Comparison of ENCODE assay signal across 25 mouse cellular contexts in the genomic region with DNA sequence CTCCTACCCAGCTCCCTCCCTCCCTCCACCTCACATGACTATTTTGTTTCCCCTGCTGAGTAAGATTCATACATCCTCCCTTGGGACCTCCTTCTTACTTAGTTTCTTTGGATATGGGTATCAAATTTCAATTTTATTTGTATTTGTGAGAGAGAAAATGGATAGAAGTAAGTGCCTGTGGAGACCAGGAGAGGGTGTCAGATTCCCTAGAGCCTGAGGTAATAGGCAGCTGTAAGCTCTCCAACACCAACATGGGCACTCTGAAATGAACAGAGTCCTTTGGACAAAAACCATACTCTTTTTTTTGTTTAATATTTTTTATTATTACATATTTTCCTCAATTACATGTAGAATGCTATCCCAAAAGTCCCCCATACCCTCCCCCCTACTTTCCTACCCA. TPM values are rescaled to one million over a fixed set of nuclear protein-coding genes. Genes with fewer than 3 reads are reported as not detected.
DNase-seq lines count a peak whose midpoint lies in the region; ATAC-seq and TF ChIP-seq lines count a peak whose summit lies in the region.
"Had no signal": no experiment of that assay in that cellular context is flagged by ENCODE, and none has a peak within 500 bp of the region (broad histone marks: within the 10 kb centered on the region; RNA-seq: fewer than 3 reads in every experiment).

No protein-coding gene starts in this region.

- no peaks in the 10 kb centered on the region for H3K4me1 ChIP-seq in embryonic facial prominence, embryonic 11.5 days (ENCODE audit: control insufficient read depth, insufficient read depth, low read length)
- H3K4me1 ChIP-seq in embryonic facial prominence, embryonic 10.5 days = no peaks in the 10 kb centered on the region
- H3K4me1 ChIP-seq in heart, adult 2 months (ENCODE audit: control insufficient read depth, insufficient read depth, low read length) = no peaks in the 10 kb centered on the region
- no peaks in the 10 kb centered on the region for H3K4me1 ChIP-seq in embryonic facial prominence, embryonic 14.5 days (ENCODE audit: control insufficient read depth, insufficient read depth, low read length)

- H3K27me3 ChIP-seq in embryonic facial prominence, embryonic 11.5 days (ENCODE audit: control insufficient read depth, insufficient read depth, low read length) = no peaks in the 10 kb centered on the region
- no peaks in the 10 kb centered on the region for H3K27me3 ChIP-seq in embryonic facial prominence, embryonic 10.5 days (replicated peaks; ENCODE audit: low read depth, poor library complexity, severe bottlenecking)
- H3K27me3 ChIP-seq in heart, adult 2 months (ENCODE audit: control insufficient read depth, insufficient read depth, low read length) = no peaks in the 10 kb centered on the region
- H3K27me3 ChIP-seq in embryonic facial prominence, embryonic 14.5 days (replicated peaks; ENCODE audit: control insufficient read depth, insufficient read depth, low read length) = no peaks in the 10 kb centered on the region
- H3K27me3 ChIP-seq: CH12.LX, Patski had no signal

- intact Hi-C loops in heart, adult 2 months (cut with DNase I) = no loop called here

- no peak for ATAC-seq in embryonic facial prominence, embryonic 11.5 days (replicated peaks; ENCODE audit: insufficient number of reproducible peaks, low FRiP score, low TSS enrichment, low read depth)
- ATAC-seq in embryonic facial prominence, embryonic 14.5 days (ENCODE audit: low read depth) = peak; percentile 55; the same call in 1 of the 2 replicates
- no peak for ATAC-seq in megakaryocyte progenitor cell, adult 5-6 weeks (replicated peaks; ENCODE audit: poor library complexity)
- ATAC-seq: activated CD4-positive, CD25-positive, alpha-beta regulatory T cell, adult 4 months; CD4-positive, CD25-positive, alpha-beta regulatory T cell, adult 4 months; Patski had no signal

- H3K4me2 ChIP-seq in embryonic facial prominence, embryonic 11.5 days (ENCODE audit: low read depth, low read length) = no peak overlapping the region
- H3K4me2 ChIP-seq in embryonic facial prominence, embryonic 14.5 days (ENCODE audit: low read depth, low read length) = no peak overlapping the region

- H3K9ac ChIP-seq in embryonic facial prominence, embryonic 11.5 days (replicated peaks; ENCODE audit: low read length) = no peak overlapping the region
- no peak overlapping the region for H3K9ac ChIP-seq in heart, adult 2 months (ENCODE audit: low read depth, low read length)
- no peak overlapping the region for H3K9ac ChIP-seq in embryonic facial prominence, embryonic 14.5 days (ENCODE audit: low read depth, low read length)

- no peak overlapping the region for H3K27ac ChIP-seq in embryonic facial prominence, embryonic 11.5 days (replicated peaks; ENCODE audit: low read depth, low read length)
- H3K27ac ChIP-seq in embryonic facial prominence, embryonic 10.5 days (replicated peaks) = no peak overlapping the region
- H3K27ac ChIP-seq in heart, adult 2 months = no peak overlapping the region
- no peak overlapping the region for H3K27ac ChIP-seq in embryonic facial prominence, embryonic 14.5 days (replicated peaks; ENCODE audit: low read depth, low read length)

- H3K79me2 ChIP-seq in heart, adult 2 months (replicated peaks; ENCODE audit: control insufficient read depth, insufficient read depth, low read length) = no peaks in the 10 kb centered on the region

- no peak for TF ChIP-seq CTCF in heart, adult 2 months (IDR thresholded peaks at IDR 0.05)

- no peak for TF ChIP-seq EP300 in heart, adult 2 months (IDR thresholded peaks at IDR 0.05; ENCODE audit: insufficient read depth, low read depth, low read length)

- H3K4me3 ChIP-seq in embryonic facial prominence, embryonic 11.5 days (ENCODE audit: low read depth, low read length) = no peak overlapping the region
- H3K4me3 ChIP-seq in embryonic facial prominence, embryonic 10.5 days = no peak overlapping the region
- H3K4me3 ChIP-seq in heart, adult 2 months = no peak overlapping the region
- no peak overlapping the region for H3K4me3 ChIP-seq in embryonic facial prominence, embryonic 14.5 days (ENCODE audit: low read depth, low read length)

- H3K36me3 ChIP-seq in embryonic facial prominence, embryonic 11.5 days (replicated peaks; ENCODE audit: control insufficient read depth, insufficient read depth, low read depth, low read length) = no peaks in the 10 kb centered on the region
- no peaks in the 10 kb centered on the region for H3K36me3 ChIP-seq in embryonic facial prominence, embryonic 10.5 days (replicated peaks)
- H3K36me3 ChIP-seq in heart, adult 2 months (ENCODE audit: control insufficient read depth, insufficient read depth, low read length) = no peaks in the 10 kb centered on the region
- no peaks in the 10 kb centered on the region for H3K36me3 ChIP-seq in embryonic facial prominence, embryonic 14.5 days (ENCODE audit: control insufficient read depth, insufficient read depth, low read length)
- H3K36me3 ChIP-seq: G1E had no signal

- H3K9me3 ChIP-seq in embryonic facial prominence, embryonic 11.5 days (replicated peaks; ENCODE audit: control insufficient read depth, low read length) = no peaks in the 10 kb centered on the region
- no peaks in the 10 kb centered on the region for H3K9me3 ChIP-seq in embryonic facial prominence, embryonic 10.5 days
- no peaks in the 10 kb centered on the region for H3K9me3 ChIP-seq in embryonic facial prominence, embryonic 14.5 days (ENCODE audit: control insufficient read depth, low read length)

- TF ChIP-seq POLR2A in heart, adult 2 months (IDR thresholded peaks at IDR 0.05; ENCODE audit: insufficient read depth, low read depth, low read length) = no peak

- peak; percentile 4 for DNase-seq in embryonic facial prominence, embryonic 11.5 days (ENCODE audit: low spot score)
- no peak for DNase-seq in embryonic facial prominence, embryonic 10.5 days (ENCODE audit: low spot score)
- DNase-seq in heart, adult 11 months = peak; percentile 64
- DNase-seq in heart, adult 2 months = no peak
- DNase-seq in 3T3-L1 (ENCODE audit: low read depth, low spot score) = peak; percentile 44
- DNase-seq in embryonic facial prominence, embryonic 14.5 days (ENCODE audit: low spot score) = peak; percentile 14
- no peak for DNase-seq in adrenal gland, postnatal 4 days (ENCODE audit: low spot score in 2 of 2)
- DNase-seq: adrenal gland, adult 2 months; adrenal gland, adult 8-10 months; adrenal gland, postnatal 10 days; adrenal gland, postnatal 14 days; adrenal gland, postnatal 25 days; adrenal gland, postnatal 36 days; B cell, adult 2 months; cerebellum, adult 11 months; cerebellum, adult 11-12 months; cerebellum, adult 18-20 months; cerebellum, adult 2 months had no signal

RNA-seq across cellular contexts. Expression of a gene that starts 12.6 kb away (rescaled TPM):
- 0.08 and 0.18 TPM in 2 replicates for polyA plus RNA-seq in embryonic facial prominence, embryonic 11.5 days (2014; fragmentation: Nextera tagmentation; extraction: Ambion mirVana)
- 0.21 and 0.27 TPM in 2 replicates for polyA plus RNA-seq in embryonic facial prominence, embryonic 10.5 days (2016; fragmentation: Nextera tagmentation; extraction: Ambion mirVana)
- 1 to 10 TPM; 1.2 to 1.4 TPM for total RNA-seq in heart, adult 2 months (2021)
- 1.0 TPM in 1 of 2 replicates, not detected in the other for polyA plus RNA-seq in heart, adult 2 months (2012; rRNA removed)
- 0.38 and 0.42 TPM in 2 replicates for polyA plus RNA-seq in embryonic facial prominence, embryonic 14.5 days (2014; fragmentation: Nextera tagmentation; extraction: Ambion mirVana)
- total RNA-seq in adrenal gland, postnatal 4 days (2021) = 10 to 100 TPM; 10.2 to 10.6 TPM
- 0.37 TPM in 1 of 2 replicates, not detected in the other for total RNA-seq in megakaryocyte progenitor cell, adult 5-6 weeks (2015)
- not detected in 2 replicates for total RNA-seq in megakaryocyte progenitor cell, adult 5-6 weeks (2017)
- total RNA-seq: CH12.LX, MEL had no signal
- polyA plus RNA-seq: CD4-positive, CD25-positive, alpha-beta regulatory T cell, adult 4 months had no signal

Comparison
In these comparisons a context has a peak if more than half of its experiments do, and no peak if none do; other contexts are left out.
1. DNase-seq: peak in embryonic facial prominence, embryonic 11.5 days (single experiment), heart, adult 11 months (single experiment), 3T3-L1 (single experiment) and embryonic facial prominence, embryonic 14.5 days (single experiment); none in embryonic facial prominence, embryonic 10.5 days (single experiment), heart, adult 2 months (0 of 2) and adrenal gland, postnatal 4 days (0 of 2).